Mouse (Mus musculus) hindbrain, embryonic 13.5 days (tissue): ENCODE measurements around the gene Rps27l. TPM values are rescaled to one million over a fixed set of nuclear protein-coding genes. Genes with fewer than 3 reads are reported as not detected.

Experiments
- ATAC-seq: fragments of 200-750 bp; cut with Nextera tagmentation; 2 replicates; pipeline ENCODE4 v1.8.0; 2017; ENCODE audit warnings: moderate TSS enrichment; ENCODE audit not compliant: low FRiP score
- H3K27ac ChIP-seq: fragments of 300-500 bp; sonication (generic); 2 replicates; pipeline ENCODE4 v1.5.1; 2015; ENCODE audit warnings: inconsistent platforms, mild to moderate bottlenecking, moderate library complexity
- H3K27me3 ChIP-seq: fragments of 300-500 bp; sonication (generic); 2 replicates; pipeline ENCODE4 v1.6.1; 2015; ENCODE audit warnings: mild to moderate bottlenecking, inconsistent platforms
- H3K36me3 ChIP-seq: fragments of 300-500 bp; sonication (generic); 2 replicates; pipeline ENCODE4 v1.6.1; 2015; ENCODE audit warnings: mild to moderate bottlenecking, inconsistent platforms
- H3K4me1 ChIP-seq: fragments of 300-500 bp; sonication (generic); replicated peaks from 2 replicates; pipeline ENCODE4 v1.6.1; 2015; ENCODE audit warnings: inconsistent platforms
- H3K4me2 ChIP-seq: fragments of 300-500 bp; sonication (generic); 2 replicates; pipeline ENCODE4 v1.6.1; 2015; ENCODE audit warnings: inconsistent platforms, mild to moderate bottlenecking, moderate library complexity
- H3K4me3 ChIP-seq: fragments of 300-500 bp; sonication (generic); 2 replicates; pipeline ENCODE4 v1.5.1; 2015; ENCODE audit warnings: mild to moderate bottlenecking, inconsistent platforms
- H3K9ac ChIP-seq: fragments of 300-500 bp; sonication (generic); 2 replicates; pipeline ENCODE4 v1.6.1; 2015; ENCODE audit warnings: mild to moderate bottlenecking, inconsistent platforms
- H3K9me3 ChIP-seq: fragments of 300-500 bp; sonication (generic); 2 replicates; pipeline ENCODE4 v1.6.1; 2016; ENCODE audit warnings: inconsistent platforms
- WGBS: fragments of 180-500 bp; shearing (Covaris S2); methylation state at CpG from one replicate; pipeline ENCODE4 v1.1.7; 2015; 5-methylcytosine and 5-hydroxymethylcytosine counted together
- polyA plus RNA-seq: library from polyadenylated mRNA; unstranded; fragments of >200 nt; fragmentation: Nextera tagmentation; extraction: Ambion mirVana; gene quantifications from 2 replicates; pipeline ENCODE4 v1.2.1, GENCODE M21; 2015

Rps27l gene
- polyA plus RNA-seq, 1 experiment from 2014 or later: 315 TPM

DNA sequence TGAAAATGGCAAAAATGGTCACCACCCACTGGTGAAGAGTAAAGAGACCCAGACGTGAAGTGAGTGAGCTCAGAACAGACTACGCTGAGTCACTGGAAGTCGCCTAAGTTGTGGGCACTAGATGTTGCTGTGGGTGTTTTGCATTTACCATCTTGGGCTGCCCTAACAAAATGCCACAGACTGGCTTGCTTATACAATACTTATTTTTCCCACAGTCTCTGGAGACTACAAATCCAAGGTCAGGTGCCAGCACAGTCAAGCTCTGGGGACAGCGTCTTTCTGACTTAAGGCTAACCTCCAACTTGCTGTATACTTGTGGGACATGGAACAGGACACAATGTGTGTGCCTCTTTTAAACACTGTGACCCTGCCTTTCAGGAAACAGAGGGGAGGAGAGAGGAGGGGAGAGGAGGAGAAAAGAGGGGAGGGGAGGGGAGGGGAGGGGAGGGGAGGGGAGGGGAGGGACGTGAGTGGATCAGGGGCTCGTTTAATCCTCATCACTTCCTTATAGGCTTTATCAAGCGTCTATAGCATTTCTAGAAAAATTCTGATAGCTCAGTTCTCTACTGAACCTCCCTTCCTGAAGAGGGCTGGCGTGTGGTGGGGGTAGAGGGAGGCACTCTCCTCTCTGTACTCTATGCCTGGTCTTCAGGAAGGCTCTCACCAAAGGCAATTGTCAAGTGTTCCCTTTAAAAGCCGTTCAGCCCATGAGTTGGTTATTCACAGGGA lies 45.3 kb downstream of the Rps27l start:
- Histone ChIP-seq H3K4me2 (no peak overlapping the region), H3K4me1 (peaks cover 20% of the 10 kb centered on the region), H3K4me3 (no peak overlapping the region), H3K27ac (no peak overlapping the region), H3K27me3 (no peaks in the 10 kb centered on the region), H3K9ac (no peak overlapping the region), H3K36me3 (no peaks in the 10 kb centered on the region), H3K9me3 (no peaks in the 10 kb centered on the region)
- 61% methylated on average over 9 of the region's 9 CpGs for WGBS
- ATAC-seq: no peak

DNA sequence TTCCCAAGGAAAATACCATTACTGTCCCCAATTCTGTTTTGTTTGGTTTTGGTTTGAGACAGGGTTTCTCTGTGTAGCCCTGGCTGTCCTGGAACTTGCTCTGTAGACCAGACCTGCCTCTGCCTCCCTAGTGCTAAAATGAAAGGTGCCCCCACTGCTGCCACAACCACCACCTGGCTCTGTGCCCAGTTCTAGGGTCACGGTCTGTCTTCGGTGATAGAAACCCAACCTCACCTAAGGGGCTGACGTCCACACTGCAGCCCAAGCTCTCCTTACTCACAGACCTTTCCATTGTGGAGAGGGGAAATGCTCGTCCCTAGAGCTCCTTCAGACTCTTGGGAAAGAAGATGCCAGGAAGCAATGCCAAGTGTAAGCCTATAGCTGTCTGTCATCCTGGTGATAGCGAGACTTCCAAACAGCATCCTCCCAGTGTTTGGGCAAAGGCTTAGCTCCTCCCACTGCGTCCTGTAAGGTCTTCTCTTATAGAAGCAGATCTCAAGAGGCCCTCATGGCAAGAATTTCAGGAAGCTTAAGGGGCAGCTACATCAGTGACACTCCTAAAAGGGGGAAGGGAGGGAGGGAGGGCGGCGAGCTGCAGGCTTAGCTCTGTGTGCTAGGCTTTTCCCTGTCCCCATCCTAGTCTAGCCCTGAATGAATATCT lies 46.0 kb downstream of the Rps27l start:
- peaks cover 20% of the 10 kb centered on the region for H3K4me1 ChIP-seq
- no peak overlapping the region for H3K4me2 ChIP-seq
- H3K27me3 ChIP-seq: no peaks in the 10 kb centered on the region
- WGBS: 81% methylated on average over 8 of the region's 8 CpGs
- H3K4me3 ChIP-seq: no peak overlapping the region
- H3K27ac ChIP-seq: no peak overlapping the region
- H3K9ac ChIP-seq: no peak overlapping the region
- H3K9me3 ChIP-seq: no peaks in the 10 kb centered on the region
- no peaks in the 10 kb centered on the region for H3K36me3 ChIP-seq
- no peak for ATAC-seq

Other genes starting within 250 kb of the Rps27l start
- 3.3 and 6.4 TPM in 2 replicates for gene Car12, start 232.4 kb upstream of the Rps27l start, polyA plus RNA-seq
- 22.5 and 23.2 TPM in 2 replicates for gene Aph1b, start 150.6 kb upstream of the Rps27l start, polyA plus RNA-seq
- 0.40 and 0.67 TPM in 2 replicates for gene Gm10647, start 149.0 kb upstream of the Rps27l start, polyA plus RNA-seq
- 4.0 and 5.4 TPM in 2 replicates for gene Aph1c, start 111.4 kb upstream of the Rps27l start, polyA plus RNA-seq
- gene Rab8b, start 26.4 kb upstream of the Rps27l start, polyA plus RNA-seq: 37.6 and 38.4 TPM in 2 replicates
- 12.2 and 12.8 TPM in 2 replicates for gene Lactb, start 29.4 kb downstream of the Rps27l start, polyA plus RNA-seq
- gene Tpm1, start 103.3 kb downstream of the Rps27l start, polyA plus RNA-seq: 165 and 182 TPM in 2 replicates